Mouse (Mus musculus): ENCODE results near the gene Map7. TPM values are rescaled to one million over a fixed set of nuclear protein-coding genes. Genes with fewer than 3 reads are reported as not detected.

Map7 gene
- total RNA-seq, 2 experiments from 2014 or later: 9.1 to 9.7 TPM

DNA sequence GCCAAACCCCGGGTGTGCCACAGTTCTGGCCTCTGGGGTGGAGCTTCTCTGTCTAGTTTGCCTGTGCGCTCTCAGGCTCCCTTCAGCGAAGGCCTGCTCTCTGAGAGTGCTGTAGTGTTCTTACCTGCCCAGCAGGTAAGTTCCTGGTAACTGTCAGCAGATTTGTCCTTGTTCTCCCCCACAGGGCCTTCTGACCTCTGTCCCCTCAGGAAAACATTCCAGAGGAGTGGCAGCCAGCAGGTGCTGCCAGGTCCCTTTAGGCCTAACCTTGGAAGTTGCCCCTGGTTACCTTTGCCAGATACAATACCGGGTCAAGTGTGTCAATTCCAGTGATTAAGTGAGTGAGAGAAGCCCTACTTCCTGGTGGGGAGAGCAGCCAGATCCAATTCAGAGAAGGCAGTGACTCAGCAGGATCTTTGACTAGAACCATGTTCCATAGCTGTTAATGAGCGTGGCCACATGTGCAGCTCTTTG is 38.6 kb downstream of the Map7 start:
- DNase-seq: no peak

DNA sequence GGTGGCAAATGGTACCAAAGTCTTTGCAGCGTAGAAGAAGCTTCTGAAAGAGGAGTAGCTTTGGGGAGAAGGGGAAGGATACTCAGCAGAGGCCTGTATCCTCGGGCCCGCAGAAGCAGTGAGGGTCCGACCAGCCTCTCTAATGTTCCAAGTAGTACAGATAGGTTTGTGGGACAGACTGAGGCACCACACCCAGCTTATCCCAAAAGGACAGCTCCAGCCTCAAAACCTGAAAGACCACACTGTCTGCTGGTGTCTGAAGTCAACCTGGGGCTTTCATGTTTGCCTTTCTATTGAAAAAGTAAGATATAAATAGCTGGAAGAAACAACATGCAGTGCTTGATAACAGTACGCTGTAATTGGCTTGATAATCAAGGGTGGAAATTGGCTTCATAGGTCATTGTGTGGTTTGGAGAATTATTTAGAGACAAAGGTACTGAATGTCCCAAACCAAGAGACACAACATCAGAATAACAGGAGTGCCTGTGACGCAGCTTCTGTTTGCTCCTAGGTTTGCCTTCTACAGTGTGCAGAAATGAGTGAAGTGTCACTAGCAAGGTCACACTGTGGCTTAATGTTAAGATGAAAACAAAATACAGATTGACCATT is 42.0 kb downstream of the Map7 start:
- no peak for DNase-seq

- no peak for DNase-seq
Measured at GRCm38 (mm10) chr10:20194847-20195540, 46.7 kb downstream of the Map7 start.

DNA sequence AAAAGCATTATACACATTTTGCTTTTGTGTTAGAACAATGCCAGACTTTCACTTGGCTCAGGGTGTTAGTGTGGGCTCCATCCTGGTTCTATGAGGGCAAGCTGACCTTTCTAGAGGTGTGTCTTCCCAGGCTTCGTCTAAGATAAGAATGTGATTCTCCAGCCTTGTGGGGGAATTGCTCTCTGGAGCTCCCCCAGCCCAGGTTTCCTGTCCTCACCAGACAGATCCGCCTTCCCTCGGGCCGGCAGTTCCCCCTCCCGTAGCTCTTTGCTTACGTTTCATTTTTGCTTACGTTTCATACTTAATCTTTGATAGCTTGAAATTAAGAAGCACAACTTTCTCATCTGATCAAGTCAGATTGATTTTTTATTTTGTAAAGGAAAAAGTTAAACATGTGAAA is 48.8 kb downstream of the Map7 start:
- DNase-seq: no peak

DNA sequence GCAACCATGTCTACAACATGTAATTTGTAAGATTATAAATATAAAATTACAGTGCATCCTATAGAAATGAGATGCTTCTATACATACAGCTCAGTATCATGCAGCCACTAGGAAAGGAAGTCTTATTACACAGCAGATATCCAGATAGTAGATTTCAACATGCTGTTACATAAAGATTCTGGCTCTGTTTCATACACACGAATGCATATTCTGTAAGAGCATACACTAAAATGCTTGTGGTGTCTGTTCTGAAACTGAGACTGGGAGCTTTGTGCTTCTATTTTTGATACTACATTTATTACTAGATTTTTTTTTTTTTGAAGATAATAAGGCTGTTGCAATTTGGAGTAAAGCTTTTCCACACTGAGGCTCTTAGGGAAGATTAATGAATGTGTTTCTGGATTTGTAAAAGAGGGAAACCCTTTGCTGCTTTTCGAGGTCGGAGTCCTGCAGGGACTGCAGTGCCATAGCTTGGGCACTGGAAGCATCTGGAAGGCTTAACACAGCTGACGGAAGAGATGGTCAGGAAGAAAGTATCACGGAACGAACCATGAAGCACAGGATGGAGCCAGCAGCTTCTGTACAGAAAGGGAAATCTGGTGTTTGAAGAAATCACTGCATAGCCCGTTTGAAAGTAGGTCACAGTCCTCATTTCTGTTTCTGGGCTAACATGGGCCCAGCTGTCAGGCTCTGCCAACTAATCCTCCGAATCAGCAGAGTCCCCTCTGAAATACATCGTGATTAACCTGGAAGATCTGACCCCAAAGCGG is 50.9 kb downstream of the Map7 start:
- no peak for DNase-seq

DNA sequence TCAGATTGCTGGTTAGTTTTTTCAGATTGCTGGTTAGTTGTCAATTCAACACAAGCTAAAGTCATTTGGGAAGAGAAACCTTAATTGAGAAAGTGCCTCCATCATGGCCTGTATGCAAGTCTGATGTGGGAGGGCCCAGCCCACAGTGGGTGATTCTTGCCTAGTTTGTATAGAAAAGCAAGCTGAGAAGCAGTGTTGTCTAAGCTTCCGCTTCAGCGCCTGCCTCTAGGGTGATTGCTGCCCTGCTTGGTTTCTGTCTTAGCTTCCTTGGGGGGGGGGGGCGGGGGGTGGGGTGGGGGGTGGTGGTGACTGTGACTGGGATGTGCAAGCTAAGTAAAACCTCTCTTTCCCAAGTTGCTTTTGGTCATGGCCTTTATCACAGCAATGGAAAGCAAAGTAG is 53.0 kb downstream of the Map7 start:
- DNase-seq: no peak

DNA sequence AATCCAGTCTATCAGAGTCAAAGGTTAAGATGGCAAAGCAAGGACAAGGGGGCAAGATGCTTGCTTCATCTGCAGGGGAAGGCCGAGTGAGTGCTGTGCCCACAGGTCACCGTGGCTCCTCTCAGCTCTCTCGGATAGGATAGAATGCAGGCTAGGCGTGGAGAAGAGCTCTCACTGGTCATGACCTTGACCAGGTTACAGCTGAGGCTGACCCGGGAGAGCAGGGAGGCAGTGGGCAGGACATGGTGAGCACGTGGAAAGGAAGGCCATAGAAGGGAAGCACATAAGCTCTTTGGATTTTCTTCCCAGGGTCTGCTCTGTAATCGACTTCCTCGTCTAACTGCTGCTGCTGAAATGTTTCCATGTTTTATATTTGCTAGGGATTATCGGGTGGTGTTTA is 53.9 kb downstream of the Map7 start:
- DNase-seq: no peak

- no peak for DNase-seq
Measured at GRCm38 (mm10) chr10:20202818-20203217, 54.5 kb downstream of the Map7 start.

DNA sequence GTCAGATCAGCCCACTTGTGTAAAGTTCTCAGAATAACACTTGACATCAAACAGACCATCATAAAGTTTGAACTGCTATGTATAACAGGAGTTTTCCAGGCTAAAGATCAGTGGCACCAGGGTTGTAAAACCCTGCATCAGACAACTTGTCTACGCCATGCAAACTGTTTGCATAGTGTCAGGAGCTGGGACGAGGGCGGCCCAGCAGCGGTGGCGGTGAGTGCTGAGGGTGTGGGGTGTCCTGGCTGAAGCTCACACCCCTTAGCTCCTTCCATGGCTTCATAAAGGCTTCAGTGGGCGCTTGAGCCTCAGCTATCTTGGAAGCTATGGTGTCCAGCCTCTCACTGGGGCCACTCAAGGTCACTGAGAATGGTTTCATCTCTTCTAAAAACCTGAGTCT is 55.2 kb downstream of the Map7 start:
- DNase-seq: no peak

- DNase-seq: no peak
Measured at GRCm38 (mm10) chr10:20204696-20205431, 56.6 kb downstream of the Map7 start.

GRCm38 (mm10) chr10:20206966-20207365 is 58.7 kb downstream of the Map7 start:
- no peak for DNase-seq

- DNase-seq: no peak
Measured at GRCm38 (mm10) chr10:20209609-20210341, 61.5 kb downstream of the Map7 start.

GRCm38 (mm10) chr10:20214418-20214817 is 66.1 kb downstream of the Map7 start:
- no peak for DNase-seq

GRCm38 (mm10) chr10:20216982-20217381 is 68.7 kb downstream of the Map7 start:
- DNase-seq: no peak

GRCm38 (mm10) chr10:20218866-20219265 is 70.6 kb downstream of the Map7 start:
- DNase-seq: no peak

GRCm38 (mm10) chr10:20219538-20219937 is 71.3 kb downstream of the Map7 start:
- DNase-seq: no peak

- no peak for DNase-seq
Measured at GRCm38 (mm10) chr10:20220443-20221071, 72.3 kb downstream of the Map7 start.

GRCm38 (mm10) chr10:20222011-20222410 is 73.7 kb downstream of the Map7 start:
- DNase-seq: no peak

GRCm38 (mm10) chr10:20226728-20227127 is 78.5 kb downstream of the Map7 start:
- no peak for DNase-seq

DNA sequence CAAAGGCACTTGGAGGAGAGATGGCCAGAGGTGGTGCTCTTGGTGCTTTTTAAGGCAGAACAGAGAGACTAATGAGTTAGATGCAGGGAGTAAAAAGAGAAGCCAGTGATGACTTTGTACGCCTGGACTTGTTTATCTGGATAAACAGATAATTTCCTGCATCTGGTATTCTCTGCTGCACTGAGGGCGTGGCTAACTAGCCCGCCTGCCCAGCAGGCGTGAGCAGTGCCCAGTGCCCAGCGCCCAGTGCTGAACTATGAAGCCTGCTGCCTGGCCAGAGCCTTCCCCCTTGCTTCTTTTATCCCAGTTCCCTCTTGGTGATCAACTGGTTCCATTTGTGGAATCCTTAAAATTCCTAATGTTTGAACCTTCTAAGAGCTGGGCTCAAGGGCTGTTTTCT is 81.8 kb downstream of the Map7 start:
- DNase-seq: no peak

GRCm38 (mm10) chr10:20233451-20233850 is 85.2 kb downstream of the Map7 start:
- DNase-seq: no peak

- DNase-seq: no peak
Measured at GRCm38 (mm10) chr10:20234466-20234865, 86.2 kb downstream of the Map7 start.

Data from heart, postnatal 4 days (tissue).